Mouse (Mus musculus): ENCODE measurements around the gene Asb6.

- TF ChIP-seq GABPA (IDR thresholded peaks at IDR 0.05; ENCODE audit: low read depth, low read length) (no peak), CTCF (IDR thresholded peaks at IDR 0.05 in 2 of 3, conservative IDR thresholded peaks at IDR 0.05 in 1 of 3; ENCODE audit: control insufficient read depth in 1 of 3, insufficient read depth in 1 of 3, low read depth in 2 of 3, low read length in 3 of 3, poor library complexity in 1 of 3, severe bottlenecking in 1 of 3) (no peak), ZNF384 (IDR thresholded peaks at IDR 0.05; ENCODE audit: low read depth, low read length) (no peak)
These were observed 20.4 kb upstream of the Asb6 start for GRCm38 (mm10) chr2:30850581-30850980.
